Mouse (Mus musculus) layer of hippocampus, adult 18-20 months (tissue): ENCODE results near the gene Klk7. TPM values are rescaled to one million over a fixed set of nuclear protein-coding genes. Genes with fewer than 3 reads are reported as not detected.
A peak's percentile ranks its signal among the peaks of the same experiment; 100 is the strongest.

Source experiments
- DNase-seq, 2 experiments: peaks; one replicate each; pipeline ENCODE4 v3.0.0; 2022; ENCODE audit warnings: low spot score in 2 of 2
- long read RNA-seq: library from polyadenylated mRNA; stranded (forward); transcript quantifications from one replicate; pipeline ENCODE4 v2.0.0, GENCODE M21; 2021
- total RNA-seq, 2 experiments: library from RNA; stranded (reverse); gene quantifications; 2 replicates each; pipeline ENCODE4 v1.2.3; 2021

Klk7 gene
- total RNA-seq = under 1 TPM; 0.32 to 0.33 TPM
- long read RNA-seq = 0 reads

- no peak for DNase-seq
Observed at GRCm38 (mm10) chr7:43810994-43811393, at the start of gene Klk7. Gene Klk7, plus strand, starts transcription at chr7:43811294.

- DNase-seq = no peak
Observed at GRCm38 (mm10) chr7:43766484-43766883, 44.6 kb upstream of the Klk7 start.

- DNase-seq = no peak
Observed at GRCm38 (mm10) chr7:43768597-43768996, 42.5 kb upstream of the Klk7 start, which contains the start of gene Klk12. Gene Klk12, plus strand, starts transcription at chr7:43768897.

- DNase-seq = no peak
Observed at GRCm38 (mm10) chr7:43769636-43770035, 41.5 kb upstream of the Klk7 start.

GRCm38 (mm10) chr7:43770701-43771100, 40.4 kb upstream of the Klk7 start:
- no peak for DNase-seq

- DNase-seq = no peak
Observed at GRCm38 (mm10) chr7:43771916-43772315, 39.2 kb upstream of the Klk7 start.

- DNase-seq = no peak
Observed at GRCm38 (mm10) chr7:43772901-43773300, 38.2 kb upstream of the Klk7 start.

GRCm38 (mm10) chr7:43774364-43774763, 36.7 kb upstream of the Klk7 start, which contains the start of gene Klk11:
Gene Klk11, plus strand, starts transcription at chr7:43774604.
- no peak for DNase-seq

- DNase-seq = no peak
Observed at GRCm38 (mm10) chr7:43774802-43775201, 36.3 kb upstream of the Klk7 start.

GRCm38 (mm10) chr7:43775311-43776057, 35.6 kb upstream of the Klk7 start:
- no peak for DNase-seq

GRCm38 (mm10) chr7:43776506-43776905, 34.6 kb upstream of the Klk7 start:
- DNase-seq = no peak

- no peak for DNase-seq
Observed at GRCm38 (mm10) chr7:43777423-43777822, 33.7 kb upstream of the Klk7 start.

- no peak for DNase-seq
Observed at GRCm38 (mm10) chr7:43778176-43778970, 32.7 kb upstream of the Klk7 start.

GRCm38 (mm10) chr7:43780241-43780640, 30.9 kb upstream of the Klk7 start:
- peak in 1 of 2 experiments; percentile 50 for DNase-seq

- DNase-seq = no peak
Observed at GRCm38 (mm10) chr7:43780746-43781145, 30.3 kb upstream of the Klk7 start, which contains the start of gene Klk10. Gene Klk10, plus strand, starts transcription at chr7:43781035.

GRCm38 (mm10) chr7:43781541-43781940, 29.6 kb upstream of the Klk7 start:
- DNase-seq = no peak

GRCm38 (mm10) chr7:43782275-43783265, 28.5 kb upstream of the Klk7 start:
- peak; percentile 27 to 77 for DNase-seq

GRCm38 (mm10) chr7:43785286-43785685, 25.8 kb upstream of the Klk7 start:
- DNase-seq = no peak

GRCm38 (mm10) chr7:43788096-43788495, 23.0 kb upstream of the Klk7 start:
- peak in 1 of 2 experiments; percentile 58 for DNase-seq

- DNase-seq = no peak
Observed at GRCm38 (mm10) chr7:43789295-43789694, 21.8 kb upstream of the Klk7 start.

- DNase-seq = no peak
Observed at GRCm38 (mm10) chr7:43791591-43791990, 19.5 kb upstream of the Klk7 start, which contains the start of gene Klk9. Gene Klk9, plus strand, starts transcription at chr7:43791891.
